Mouse (Mus musculus) liver, embryonic 15.5 days (tissue): ENCODE results near the gene Tcirg1. TPM values are rescaled to one million over a fixed set of nuclear protein-coding genes. Genes with fewer than 3 reads are reported as not detected.
A peak's percentile ranks its signal among the peaks of the same experiment; 100 is the strongest.

Source experiments
- ATAC-seq: fragments of 200-750 bp; cut with Nextera tagmentation; 2 replicates; pipeline ENCODE4 v1.8.0; 2017; ENCODE audit warnings: moderate number of reproducible peaks, mild to moderate bottlenecking, moderate library complexity; ENCODE audit not compliant: insufficient read depth
- H3K27ac ChIP-seq: fragments of 300-500 bp; sonication (generic); replicated peaks from 2 replicates; pipeline ENCODE4 v1.5.1; 2015; ENCODE audit warnings: mild to moderate bottlenecking, inconsistent platforms
- H3K27me3 ChIP-seq: fragments of 300-500 bp; sonication (generic); 2 replicates; pipeline ENCODE4 v1.6.1; 2015; ENCODE audit warnings: mild to moderate bottlenecking, inconsistent platforms
- H3K36me3 ChIP-seq: fragments of 300-500 bp; sonication (generic); replicated peaks from 2 replicates; pipeline ENCODE4 v1.6.1; 2015; ENCODE audit warnings: moderate library complexity, mild to moderate bottlenecking, inconsistent platforms
- H3K4me1 ChIP-seq: fragments of 300-500 bp; sonication (generic); replicated peaks from 2 replicates; pipeline ENCODE4 v1.6.1; 2015; ENCODE audit warnings: inconsistent platforms
- H3K4me2 ChIP-seq: fragments of 300-500 bp; sonication (generic); 2 replicates; pipeline ENCODE4 v1.6.1; 2015; ENCODE audit warnings: moderate library complexity, mild to moderate bottlenecking, inconsistent platforms
- H3K4me3 ChIP-seq: fragments of 300-500 bp; sonication (generic); replicated peaks from 2 replicates; pipeline ENCODE4 v1.5.1; 2015; ENCODE audit warnings: mild to moderate bottlenecking, inconsistent platforms
- H3K9ac ChIP-seq: fragments of 300-500 bp; sonication (generic); 2 replicates; pipeline ENCODE4 v1.6.1; 2015; ENCODE audit warnings: moderate library complexity, mild to moderate bottlenecking, inconsistent platforms
- H3K9me3 ChIP-seq: fragments of 300-500 bp; sonication (generic); replicated peaks from 2 replicates; pipeline ENCODE4 v1.6.1; 2016; ENCODE audit warnings: inconsistent platforms
- WGBS: fragments of 180-500 bp; shearing (Covaris S2); methylation state at CpG from one replicate; pipeline ENCODE4 v1.1.7; 2015; ENCODE audit warnings: mixed read lengths; ENCODE audit not compliant: insufficient replicate concordance; 5-methylcytosine and 5-hydroxymethylcytosine counted together
- polyA plus RNA-seq: library from polyadenylated mRNA; unstranded; fragments of >200 nt; fragmentation: Nextera tagmentation; extraction: Ambion mirVana; gene quantifications from 2 replicates; pipeline ENCODE4 v1.2.1, GENCODE M21; 2015

Tcirg1 gene
- polyA plus RNA-seq, 1 experiment from 2014 or later, result 29.5 TPM

GRCm38 (mm10) chr19:3942986-3943735 lies 36.2 kb upstream of the Tcirg1 start:
- WGBS, result 14% methylated on average over 27 of the region's 27 CpGs
- Histone ChIP-seq H3K4me3 (peak overlapping the region; percentile 44), H3K9ac (no peak overlapping the region; the same call in 1 of the 2 replicates), H3K27ac (no peak overlapping the region), H3K36me3 (0 out of 2 replicates have a peak, but pooled peaks cover under 1% of the 10 kb centered on the region), H3K9me3 (no peaks in the 10 kb centered on the region), H3K4me2 (peak overlapping the region; percentile 71), H3K27me3 (no peaks in the 10 kb centered on the region), H3K4me1 (peaks cover 30% of the 10 kb centered on the region)
- ATAC-seq, result peak; percentile 83

GRCm38 (mm10) chr19:3942315-3942714 lies 35.4 kb upstream of the Tcirg1 start:
- ATAC-seq, result no peak
- H3K36me3 ChIP-seq, result no peaks in the 10 kb centered on the region
- H3K9ac ChIP-seq, result no peak overlapping the region
- 72% methylated on average over 7 of the region's 7 CpGs for WGBS
- no peak overlapping the region for H3K4me2 ChIP-seq
- peaks cover 30% of the 10 kb centered on the region for H3K4me1 ChIP-seq
- H3K9me3 ChIP-seq, result no peaks in the 10 kb centered on the region
- no peak overlapping the region for H3K27ac ChIP-seq
- H3K27me3 ChIP-seq, result no peaks in the 10 kb centered on the region
- H3K4me3 ChIP-seq, result no peak overlapping the region

- Histone ChIP-seq H3K4me3 (peak overlapping the region; percentile 54), H3K27me3 (peaks cover 24% of the 10 kb centered on the region), H3K27ac (peak overlapping the region; percentile 51), H3K4me2 (peak overlapping the region; percentile 76), H3K9me3 (no peaks in the 10 kb centered on the region), H3K4me1 (peaks cover 19% of the 10 kb centered on the region), H3K36me3 (no peaks in the 10 kb centered on the region), H3K9ac (peak overlapping the region; percentile 35)
- peak; percentile 13; the same call in 1 of the 2 replicates for ATAC-seq
- WGBS, result 5% methylated on average over 22 of the region's 22 CpGs
Measured at GRCm38 (mm10) chr19:3935896-3936850, 29.2 kb upstream of the Tcirg1 start.

- Histone ChIP-seq H3K4me1 (peaks cover 25% of the 10 kb centered on the region), H3K9ac (peak within 1 kb of the TSS; percentile 43), H3K4me2 (peak within 1 kb of the TSS; percentile 76), H3K27ac (peak within 1 kb of the TSS; percentile 51), H3K36me3 (no peaks in the 10 kb centered on the region), H3K9me3 (no peaks in the 10 kb centered on the region), H3K4me3 (peak within 1 kb of the TSS; percentile 54), H3K27me3 (peaks cover 24% of the 10 kb centered on the region)
- WGBS, result 3% methylated on average over 42 of the region's 42 CpGs
- ATAC-seq, result peak; percentile 77
Measured at GRCm38 (mm10) chr19:3935032-3935895, 28.3 kb upstream of the Tcirg1 start, which contains the start of gene Unc93b1. Unc93b1 (plus strand) TSS chr19:3935186.

GRCm38 (mm10) chr19:3931716-3932115 lies 24.8 kb upstream of the Tcirg1 start:
- Histone ChIP-seq H3K27me3 (peaks cover 23% of the 10 kb centered on the region), H3K36me3 (no peaks in the 10 kb centered on the region), H3K4me3 (no peak overlapping the region), H3K4me2 (no peak overlapping the region), H3K27ac (no peak overlapping the region), H3K9me3 (no peaks in the 10 kb centered on the region), H3K4me1 (peaks cover 42% of the 10 kb centered on the region), H3K9ac (no peak overlapping the region)
- WGBS, result 64% methylated on average over 9 of the region's 9 CpGs
- no peak for ATAC-seq

GRCm38 (mm10) chr19:3930262-3931057 lies 23.5 kb upstream of the Tcirg1 start:
- Histone ChIP-seq H3K4me2 (no peak overlapping the region; the same call in 1 of the 2 replicates), H3K9me3 (no peaks in the 10 kb centered on the region), H3K4me1 (peaks cover 37% of the 10 kb centered on the region), H3K27me3 (peaks cover 10% of the 10 kb centered on the region), H3K4me3 (no peak overlapping the region), H3K27ac (no peak overlapping the region; the same call in 1 of the 2 replicates), H3K36me3 (no peaks in the 10 kb centered on the region), H3K9ac (no peak overlapping the region)
- no peak for ATAC-seq
- WGBS, result 72% methylated on average over 21 of the region's 21 CpGs

GRCm38 (mm10) chr19:3929211-3929941 lies 22.4 kb upstream of the Tcirg1 start, which contains the start of gene Aldh3b1:
Aldh3b1 (minus strand) TSS chr19:3929808.
- WGBS, result 24% methylated on average over 12 of the region's 12 CpGs
- Histone ChIP-seq H3K27ac (peak within 1 kb of the TSS; percentile 70), H3K4me3 (peak within 1 kb of the TSS; percentile 20), H3K9ac (no peak within 1 kb of the TSS), H3K36me3 (no peaks in the 10 kb centered on the region), H3K9me3 (no peaks in the 10 kb centered on the region), H3K27me3 (0 out of 2 replicates have a peak, but pooled peaks cover 2% of the 10 kb centered on the region), H3K4me2 (peak within 1 kb of the TSS; percentile 35), H3K4me1 (peaks cover 41% of the 10 kb centered on the region)
- ATAC-seq, result peak; percentile 64

GRCm38 (mm10) chr19:3928779-3929178 lies 21.8 kb upstream of the Tcirg1 start:
- Histone ChIP-seq H3K4me3 (peak overlapping the region; percentile 20), H3K4me2 (0 out of 2 replicates have a peak overlapping the region, but pooled peaks have one; percentile 35), H3K9ac (no peak overlapping the region), H3K4me1 (peaks cover 47% of the 10 kb centered on the region), H3K27me3 (no peaks in the 10 kb centered on the region), H3K9me3 (no peaks in the 10 kb centered on the region), H3K36me3 (no peaks in the 10 kb centered on the region), H3K27ac (peak overlapping the region; percentile 70; the same call in 1 of the 2 replicates)
- no peak for ATAC-seq
- WGBS, result 62% methylated on average over 4 of the region's 4 CpGs

GRCm38 (mm10) chr19:3927989-3928388 lies 21.1 kb upstream of the Tcirg1 start:
- no peaks in the 10 kb centered on the region for H3K36me3 ChIP-seq
- 67% methylated on average over 4 of the region's 4 CpGs for WGBS
- H3K27me3 ChIP-seq, result no peaks in the 10 kb centered on the region
- H3K4me2 ChIP-seq, result no peak overlapping the region
- no peak overlapping the region for H3K27ac ChIP-seq
- no peak overlapping the region for H3K4me3 ChIP-seq
- ATAC-seq, result no peak
- H3K9ac ChIP-seq, result no peak overlapping the region
- peaks cover 53% of the 10 kb centered on the region for H3K4me1 ChIP-seq
- no peaks in the 10 kb centered on the region for H3K9me3 ChIP-seq
